Mouse (Mus musculus) liver, embryonic 11.5 days (tissue): ENCODE data around the gene Olfr649. TPM values are rescaled to one million over a fixed set of nuclear protein-coding genes. Genes with fewer than 3 reads are reported as not detected.

Experiments used
- ATAC-seq: fragments of 200-750 bp; cut with Nextera tagmentation; replicated peaks from 2 replicates; pipeline ENCODE4 v1.8.0; 2017; ENCODE audit warnings: moderate number of reproducible peaks, mild to moderate bottlenecking, moderate TSS enrichment, moderate library complexity; ENCODE audit not compliant: low FRiP score
- DNase-seq: peaks from one replicate; pipeline ENCODE4 v3.0.0-alpha.2; 2017; ENCODE audit warnings: low spot score
- H3K27ac ChIP-seq: fragments of 300-500 bp; sonication (generic); 2 replicates; pipeline ENCODE4 v1.5.1; 2014; ENCODE audit warnings: mild to moderate bottlenecking, low read depth, low read length, control low read depth
- H3K27me3 ChIP-seq: fragments of 300-500 bp; sonication (generic); replicated peaks from 2 replicates; pipeline ENCODE4 v1.6.1; 2014; ENCODE audit warnings: low read length, mixed read lengths; ENCODE audit not compliant: control insufficient read depth, insufficient read depth
- H3K36me3 ChIP-seq: fragments of 300-500 bp; sonication (generic); 2 replicates; pipeline ENCODE4 v1.6.1; 2014; ENCODE audit warnings: mild to moderate bottlenecking, low read length, moderate library complexity, mixed read lengths; ENCODE audit not compliant: control insufficient read depth, insufficient read depth
- H3K4me1 ChIP-seq: fragments of 300-500 bp; sonication (generic); replicated peaks from 2 replicates; pipeline ENCODE4 v1.6.1; 2014; ENCODE audit warnings: low read length, mixed read lengths; ENCODE audit not compliant: control insufficient read depth, insufficient read depth
- H3K4me2 ChIP-seq: fragments of 300-500 bp; sonication (generic); 2 replicates; pipeline ENCODE4 v1.6.1; 2014; ENCODE audit warnings: mild to moderate bottlenecking, control low read depth, moderate library complexity
- H3K4me3 ChIP-seq: fragments of 300-500 bp; sonication (generic); 2 replicates; pipeline ENCODE4 v1.5.1; 2014; ENCODE audit warnings: low read depth, low read length, control low read depth
- H3K9ac ChIP-seq: fragments of 300-500 bp; sonication (generic); 2 replicates; pipeline ENCODE4 v1.6.1; 2014; ENCODE audit warnings: low read depth, low read length, control low read depth
- H3K9me3 ChIP-seq: fragments of 300-500 bp; sonication (generic); 2 replicates; pipeline ENCODE4 v1.6.1; 2016; ENCODE audit warnings: low read length, inconsistent platforms, mixed read lengths; ENCODE audit not compliant: control insufficient read depth
- WGBS: fragments of 180-500 bp; shearing (Covaris S2); extraction: QIAGEN DNeasy Blood & Tissue Kit; methylation state at CpG from one replicate; pipeline ENCODE4 v1.1.7; 2014; 5-methylcytosine and 5-hydroxymethylcytosine counted together
- polyA plus RNA-seq: library from polyadenylated mRNA; unstranded; fragments of >200 nt; fragmentation: Nextera tagmentation; extraction: Ambion mirVana; gene quantifications from 2 replicates; pipeline ENCODE4 v1.2.1, GENCODE M21; 2014

Gene Olfr649
- polyA plus RNA-seq, 1 experiment from 2014 or later: not detected

GRCm38 (mm10) chr7:104150456-104150855 lies 45.3 kb downstream of the Olfr649 start, which contains the start of gene Ubqlnl:
TSS of gene Ubqlnl (minus strand) at chr7:104150556.
- 90% methylated on average over 2 of the region's 2 CpGs for WGBS
- Histone ChIP-seq H3K9me3 (no peaks in the 10 kb centered on the region), H3K4me2 (no peak within 1 kb of the TSS), H3K36me3 (no peaks in the 10 kb centered on the region), H3K27me3 (no peaks in the 10 kb centered on the region), H3K9ac (no peak within 1 kb of the TSS), H3K4me3 (no peak within 1 kb of the TSS), H3K27ac (no peak within 1 kb of the TSS), H3K4me1 (no peaks in the 10 kb centered on the region)
- no peak for DNase-seq
- no peak for ATAC-seq

- no peaks in the 10 kb centered on the region for H3K27me3 ChIP-seq
- no peak within 1 kb of the TSS for H3K27ac ChIP-seq
- H3K9me3 ChIP-seq: no peaks in the 10 kb centered on the region
- H3K4me2 ChIP-seq: no peak within 1 kb of the TSS
- no peak for ATAC-seq
- H3K4me3 ChIP-seq: no peak within 1 kb of the TSS
- 65% methylated on average over 3 of the region's 3 CpGs for WGBS
- no peaks in the 10 kb centered on the region for H3K36me3 ChIP-seq
- H3K4me1 ChIP-seq: no peaks in the 10 kb centered on the region
- no peak for DNase-seq
- no peak within 1 kb of the TSS for H3K9ac ChIP-seq
Observed at GRCm38 (mm10) chr7:104143179-104143578, 52.6 kb downstream of the Olfr649 start, which contains the start of gene Ubqln3. TSS of gene Ubqln3 (minus strand) at chr7:104143279.

Other genes starting within 250 kb of the Olfr649 start
- not detected in 2 replicates for gene Olfr635, start 224.8 kb downstream of the Olfr649 start, polyA plus RNA-seq
- gene Olfr638, start 197.2 kb downstream of the Olfr649 start, polyA plus RNA-seq: not detected in 2 replicates
- gene Olfr639, start 178.7 kb downstream of the Olfr649 start, polyA plus RNA-seq: not detected in 2 replicates
- not detected in 2 replicates for gene Olfr640, start 170.4 kb downstream of the Olfr649 start, polyA plus RNA-seq
- gene Olfr641, start 160.5 kb downstream of the Olfr649 start, polyA plus RNA-seq: not detected in 2 replicates
- not detected in 2 replicates for gene Olfr642, start 143.3 kb downstream of the Olfr649 start, polyA plus RNA-seq
- gene 4930516K23Rik, start 134.5 kb downstream of the Olfr649 start, polyA plus RNA-seq: not detected in 2 replicates
- not detected in 2 replicates for gene Olfr644, start 124.1 kb downstream of the Olfr649 start, polyA plus RNA-seq
- gene Olfr645, start 110.5 kb downstream of the Olfr649 start, polyA plus RNA-seq: not detected in 2 replicates
- gene Olfr646, start 91.1 kb downstream of the Olfr649 start, polyA plus RNA-seq: not detected in 2 replicates
- not detected in 2 replicates for gene Ubqln5, start 66.2 kb downstream of the Olfr649 start, polyA plus RNA-seq
- gene Olfr643, start 58.6 kb downstream of the Olfr649 start, polyA plus RNA-seq: not detected in 2 replicates
- gene Ubqln3, start 52.7 kb downstream of the Olfr649 start, polyA plus RNA-seq: not detected in 2 replicates
- not detected in 2 replicates for gene Ubqlnl, start 45.4 kb downstream of the Olfr649 start, polyA plus RNA-seq
- not detected in 2 replicates for gene Olfm5, start 31.2 kb downstream of the Olfr649 start, polyA plus RNA-seq
- 0.08 and 0.19 TPM in 2 replicates for gene Olfr648, start 12.6 kb downstream of the Olfr649 start, polyA plus RNA-seq
- gene Trim6, start 22.8 kb upstream of the Olfr649 start, polyA plus RNA-seq: 3.6 and 4.2 TPM in 2 replicates
- 1.4 and 2.1 TPM in 2 replicates for gene Trim34a, start 48.5 kb upstream of the Olfr649 start, polyA plus RNA-seq
- 0.47 and 0.52 TPM in 2 replicates for gene Trim5, start 92.1 kb upstream of the Olfr649 start, polyA plus RNA-seq
- gene Trim12a, start 119.5 kb upstream of the Olfr649 start, polyA plus RNA-seq: 3.8 and 5.7 TPM in 2 replicates
- 0.15 TPM in 1 of 2 replicates, not detected in the other for gene Trim34b, start 133.5 kb upstream of the Olfr649 start, polyA plus RNA-seq
- 1.2 TPM in 2 replicates for gene Trim12c, start 157.4 kb upstream of the Olfr649 start, polyA plus RNA-seq
- gene Trim30b, start 173.9 kb upstream of the Olfr649 start, polyA plus RNA-seq: 0.06 and 0.08 TPM in 2 replicates
- 0.27 and 0.32 TPM in 2 replicates for gene Trim30c, start 204.9 kb upstream of the Olfr649 start, polyA plus RNA-seq